28 mouse cellular contexts compared by ENCODE assay signal in the genomic region with DNA sequence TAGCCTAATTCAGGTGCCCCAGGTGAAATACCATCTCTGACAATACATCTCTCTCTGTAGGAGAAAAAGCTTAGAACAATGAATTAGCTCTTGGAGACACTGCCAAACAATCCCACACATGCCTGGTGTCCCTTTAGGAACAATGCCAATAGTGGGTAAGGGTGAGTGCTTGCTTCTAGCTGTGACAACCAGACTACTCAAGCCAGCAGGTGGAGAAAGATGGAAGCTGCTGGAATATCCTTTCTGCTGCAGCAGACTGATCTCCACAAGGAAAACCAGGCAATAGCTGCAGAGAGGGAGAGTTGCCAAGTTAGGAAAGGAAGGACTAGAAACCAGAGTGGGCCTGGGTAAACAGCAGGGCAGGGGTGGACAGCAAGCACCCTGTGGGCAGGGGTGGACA.
DNase-seq lines count a peak whose midpoint lies in the region; ATAC-seq and TF ChIP-seq lines count a peak whose summit lies in the region.
"Had no signal": no experiment of that assay in that cellular context is flagged by ENCODE, and none has a peak within 500 bp of the region (broad histone marks: within the 10 kb centered on the region; RNA-seq: fewer than 3 reads in every experiment).

No protein-coding gene starts in this region.

- peaks cover 60% of the 10 kb centered on the region for H3K4me1 ChIP-seq in heart, embryonic 12.5 days (replicated peaks)
- H3K4me1 ChIP-seq in midbrain, postnatal 0 days (ENCODE audit: insufficient read depth, low read length) = no peaks in the 10 kb centered on the region
- H3K4me1 ChIP-seq in midbrain, embryonic 11.5 days (ENCODE audit: control insufficient read depth, insufficient read depth, low read length) = no peaks in the 10 kb centered on the region
- H3K4me1 ChIP-seq: liver, embryonic 13.5 days; megakaryocyte, embryonic 14.5 days had no signal

- no peaks in the 10 kb centered on the region for H3K9me3 ChIP-seq in heart, embryonic 12.5 days (replicated peaks)
- no peaks in the 10 kb centered on the region for H3K9me3 ChIP-seq in midbrain, postnatal 0 days (ENCODE audit: low read length)
- no peaks in the 10 kb centered on the region for H3K9me3 ChIP-seq in midbrain, embryonic 11.5 days (ENCODE audit: control insufficient read depth, low read length)
- H3K9me3 ChIP-seq: embryonic facial prominence, embryonic 13.5 days; kidney, embryonic 15.5 days; limb, embryonic 10.5 days; limb, embryonic 15.5 days; liver, embryonic 13.5 days; midbrain, embryonic 13.5 days had no signal

- H3K4me3 ChIP-seq in heart, embryonic 12.5 days = no peak overlapping the region
- H3K4me3 ChIP-seq in midbrain, postnatal 0 days (ENCODE audit: low read depth, low read length) = no peak overlapping the region
- H3K4me3 ChIP-seq in midbrain, embryonic 11.5 days (ENCODE audit: low read depth, low read length) = no peak overlapping the region
- H3K4me3 ChIP-seq: embryonic facial prominence, embryonic 13.5 days; kidney, embryonic 15.5 days; limb, embryonic 10.5 days; limb, embryonic 15.5 days; liver, embryonic 13.5 days; megakaryocyte, embryonic 14.5 days; midbrain, embryonic 13.5 days had no signal

- no peak overlapping the region for H3K4me2 ChIP-seq in heart, embryonic 12.5 days
- H3K4me2 ChIP-seq in midbrain, postnatal 0 days (ENCODE audit: low read depth, low read length, poor library complexity, severe bottlenecking) = no peak overlapping the region
- H3K4me2 ChIP-seq in midbrain, embryonic 11.5 days = no peak overlapping the region
- H3K4me2 ChIP-seq: embryonic facial prominence, embryonic 13.5 days; hindbrain, embryonic 14.5 days; kidney, embryonic 15.5 days; limb, embryonic 15.5 days; liver, embryonic 13.5 days; midbrain, embryonic 13.5 days had no signal

- H3K9ac ChIP-seq in heart, embryonic 12.5 days = no peak overlapping the region
- no peak overlapping the region for H3K9ac ChIP-seq in midbrain, postnatal 0 days (replicated peaks; ENCODE audit: low read length, poor library complexity, severe bottlenecking)
- H3K9ac ChIP-seq in midbrain, embryonic 11.5 days (ENCODE audit: low read length) = no peak overlapping the region
- H3K9ac ChIP-seq: embryonic facial prominence, embryonic 13.5 days; forebrain, postnatal 0 days; hindbrain, embryonic 14.5 days; kidney, embryonic 15.5 days; limb, embryonic 15.5 days; liver, embryonic 13.5 days; midbrain, embryonic 13.5 days had no signal

- no peak for ATAC-seq in heart, embryonic 12.5 days (ENCODE audit: insufficient number of reproducible peaks, low FRiP score)
- ATAC-seq in midbrain, postnatal 0 days (ENCODE audit: low FRiP score) = no peak
- ATAC-seq in midbrain, embryonic 11.5 days (ENCODE audit: low FRiP score) = no peak
- ATAC-seq: CD4-positive, CD25-positive, alpha-beta regulatory T cell, adult 4 months; forebrain, postnatal 0 days; lung, postnatal 0 days; midbrain, embryonic 13.5 days had no signal

- H3K36me3 ChIP-seq in heart, embryonic 12.5 days = 0 out of 2 replicates have a peak, but pooled peaks cover 7% of the 10 kb centered on the region
- H3K36me3 ChIP-seq in midbrain, postnatal 0 days (ENCODE audit: insufficient read depth, low read length) = no peaks in the 10 kb centered on the region
- no peaks in the 10 kb centered on the region for H3K36me3 ChIP-seq in midbrain, embryonic 11.5 days (ENCODE audit: control insufficient read depth, insufficient read depth, low read length)
- H3K36me3 ChIP-seq: embryonic facial prominence, embryonic 13.5 days; kidney, embryonic 15.5 days; limb, embryonic 10.5 days; limb, embryonic 15.5 days; liver, embryonic 13.5 days; midbrain, embryonic 13.5 days had no signal

- 0 out of 2 replicates have a peak overlapping the region, but pooled peaks have one; percentile 10 for H3K27ac ChIP-seq in heart, embryonic 12.5 days (ENCODE audit: poor library complexity, severe bottlenecking)
- no peak overlapping the region for H3K27ac ChIP-seq in midbrain, postnatal 0 days (ENCODE audit: low read depth, low read length)
- no peak overlapping the region for H3K27ac ChIP-seq in midbrain, embryonic 11.5 days (ENCODE audit: low read depth, low read length)
- H3K27ac ChIP-seq: embryonic facial prominence, embryonic 13.5 days; hindbrain, embryonic 14.5 days; kidney, embryonic 15.5 days; limb, embryonic 10.5 days; limb, embryonic 15.5 days; liver, embryonic 13.5 days; midbrain, embryonic 13.5 days had no signal

- no peaks in the 10 kb centered on the region for H3K27me3 ChIP-seq in heart, embryonic 12.5 days (replicated peaks)
- H3K27me3 ChIP-seq in midbrain, postnatal 0 days (ENCODE audit: insufficient read depth, low read length) = no peaks in the 10 kb centered on the region
- H3K27me3 ChIP-seq in midbrain, embryonic 11.5 days (ENCODE audit: control insufficient read depth, insufficient read depth, low read length) = no peaks in the 10 kb centered on the region
- H3K27me3 ChIP-seq: embryonic facial prominence, embryonic 13.5 days; kidney, embryonic 15.5 days; limb, embryonic 15.5 days; liver, embryonic 13.5 days; megakaryocyte, embryonic 14.5 days; midbrain, embryonic 13.5 days had no signal

- TF ChIP-seq CTCF in midbrain, postnatal 0 days (IDR thresholded peaks at IDR 0.05) = no peak

- intact Hi-C loops in gastrocnemius, postnatal 36 days (cut with DNase I) = no loop called here

- no peak for DNase-seq in heart, adult 18-20 months
- DNase-seq in midbrain, postnatal 0 days (ENCODE audit: low spot score) = peak; percentile 19
- no peak for DNase-seq in midbrain, embryonic 11.5 days (ENCODE audit: low spot score, missing footprints)
- DNase-seq in cerebellum, adult 8-10 months = peak; percentile 38
- DNase-seq in gonadal fat pad, adult 2 months (ENCODE audit: low read depth) = peak; percentile 89
- no peak for DNase-seq in gastrocnemius, postnatal 36 days
- no peak for DNase-seq in urinary bladder, postnatal 4 days (ENCODE audit: low spot score in 2 of 2)
- DNase-seq: adrenal gland, postnatal 14 days; forebrain, postnatal 0 days; kidney, adult 18-20 months; kidney, postnatal 25 days; liver, embryonic 13.5 days; lung, adult 18-20 months; lung, postnatal 4 days; retina, postnatal 1 day; right cerebral cortex, postnatal 14 days; thymus, adult 18-20 months; thymus, postnatal 25 days had no signal

Comparison
In these comparisons a context has a peak if more than half of its experiments do, and no peak if none do; other contexts are left out.
1. DNase-seq: peak in midbrain, postnatal 0 days (single experiment), cerebellum, adult 8-10 months (single experiment) and gonadal fat pad, adult 2 months (single experiment); none in heart, adult 18-20 months (0 of 2), midbrain, embryonic 11.5 days (single experiment), gastrocnemius, postnatal 36 days (0 of 2) and urinary bladder, postnatal 4 days (0 of 2).